Mouse (Mus musculus) lung, postnatal 0 days (tissue): ENCODE data around the gene Spata2l.

Source experiments
- CTCF ChIP-seq: IDR thresholded peaks from 2 replicates; pipeline ENCODE4 v1.5.1; 2016; ENCODE audit warnings: antibody characterized with exemption, mild to moderate bottlenecking
- EP300 ChIP-seq: IDR thresholded peaks from 2 replicates; pipeline ENCODE4 v1.6.1; 2016; ENCODE audit warnings: antibody characterized with exemption, mild to moderate bottlenecking, control low read depth

DNA sequence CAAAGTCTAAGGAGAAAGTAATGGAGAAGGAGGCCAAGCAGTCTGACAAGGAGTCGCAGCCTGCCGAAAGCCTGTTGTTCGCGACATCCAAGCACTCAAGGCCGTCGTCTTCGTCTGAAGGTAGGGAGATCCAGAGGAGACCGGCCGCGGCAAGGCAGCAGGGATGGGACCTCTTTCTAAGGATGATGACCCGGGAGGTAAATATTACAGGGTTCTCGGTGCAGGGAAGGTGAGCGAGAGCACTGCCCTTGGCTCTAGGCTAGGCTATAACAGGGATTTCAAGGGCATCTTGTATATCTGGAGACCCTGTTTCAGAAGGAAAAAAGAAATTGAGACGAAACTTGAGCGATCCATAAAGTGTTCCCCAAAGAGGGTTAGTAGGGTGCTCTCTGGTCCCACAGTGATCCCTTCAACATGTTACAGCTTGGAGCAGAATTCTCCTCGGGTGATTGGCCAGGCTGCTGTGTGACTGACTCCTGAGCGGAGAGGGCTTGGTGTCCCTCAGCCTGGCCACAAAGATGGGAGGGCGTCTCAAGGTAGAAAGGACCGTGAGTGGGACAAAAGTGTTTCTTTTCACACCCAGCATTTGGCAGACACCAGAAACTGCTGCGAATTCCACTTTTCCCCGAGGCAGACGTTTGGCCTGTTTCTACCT, 22.8 kb downstream of the Spata2l start:
- TF ChIP-seq CTCF (no peak), EP300 (no peak)
